Mouse (Mus musculus) MEL (cell line): ENCODE results near the gene Dlg2.

ENCODE experiments used
- BHLHE40 ChIP-seq: IDR thresholded peaks from 2 replicates; pipeline ENCODE4 v1.6.1; 2012; ENCODE audit warnings: low read depth, mild to moderate bottlenecking, inconsistent platforms, low read length, improper control_type of control experiment, borderline replicate concordance
- CTCF ChIP-seq, 3 experiments: IDR thresholded peaks in 2 of 3; conservative IDR thresholded peaks in 1 of 3; 2 replicates each; pipeline ENCODE4 v1.5.1; 2011 to 2012; ENCODE audit warnings: low read length in 3 of 3, low read depth in 2 of 3, mild to moderate bottlenecking in 2 of 3, improper control_type of control experiment in 1 of 3, inconsistent platforms in 1 of 3, mixed read lengths in 1 of 3, moderate library complexity in 1 of 3; ENCODE audit not compliant: control insufficient read depth in 1 of 3, insufficient read depth in 1 of 3, poor library complexity in 1 of 3, severe bottlenecking in 1 of 3
- GABPA ChIP-seq: IDR thresholded peaks from 2 replicates; pipeline ENCODE4 v1.6.1; 2012; ENCODE audit warnings: low read depth, mild to moderate bottlenecking, inconsistent platforms, low read length, improper control_type of control experiment, moderate library complexity
- MAZ ChIP-seq: IDR thresholded peaks from 2 replicates; pipeline ENCODE4 v1.6.1; 2012; ENCODE audit warnings: low read depth, mild to moderate bottlenecking, inconsistent platforms, low read length, improper control_type of control experiment
- MEF2A ChIP-seq: IDR thresholded peaks from 2 replicates; pipeline ENCODE4 v1.6.1; 2014; ENCODE audit warnings: low read depth, mild to moderate bottlenecking, inconsistent platforms, low read length, improper control_type of control experiment; ENCODE audit not compliant: poor library complexity, insufficient replicate concordance, severe bottlenecking; ENCODE audit errors: extremely low read depth
- POLR2A ChIP-seq, 2 experiments: IDR thresholded peaks; 2 replicates each; pipeline ENCODE4 v1.6.1; 2011 to 2012; ENCODE audit warnings: low read length in 2 of 2, mild to moderate bottlenecking in 2 of 2, control low read depth in 1 of 2, improper control_type of control experiment in 1 of 2, low read depth in 1 of 2, moderate library complexity in 1 of 2; ENCODE audit not compliant: control insufficient read depth in 1 of 2, insufficient read depth in 1 of 2, poor library complexity in 1 of 2
- TBP ChIP-seq: IDR thresholded peaks from 2 replicates; pipeline ENCODE4 v1.8.0; 2011; ENCODE audit warnings: low read depth, low read length, improper control_type of control experiment
- ZMIZ1 ChIP-seq: IDR thresholded peaks from 2 replicates; pipeline ENCODE4 v1.6.1; 2012; ENCODE audit warnings: low read depth, mild to moderate bottlenecking, inconsistent platforms, low read length, improper control_type of control experiment, moderate library complexity
- ZNF384 ChIP-seq: IDR thresholded peaks from 2 replicates; pipeline ENCODE4 v1.6.1; 2012; ENCODE audit warnings: low read depth, mild to moderate bottlenecking, inconsistent platforms, low read length, improper control_type of control experiment

GRCm38 (mm10) chr7:90703163-90703852 lies 226.8 kb downstream of the Dlg2 start:
- TF ChIP-seq ZNF384 (no peak), TBP (no peak), CTCF (IDR thresholded peaks at IDR 0.05 in 2 of 3, conservative IDR thresholded peaks at IDR 0.05 in 1 of 3; ENCODE audit: control insufficient read depth in 1 of 3, insufficient read depth in 1 of 3, low read depth in 2 of 3, low read length in 3 of 3, poor library complexity in 1 of 3, severe bottlenecking in 1 of 3) (no peak), ZMIZ1 (no peak), MAZ (no peak), GABPA (no peak), MEF2A (no peak), BHLHE40 (no peak), POLR2A (IDR thresholded peaks at IDR 0.05; ENCODE audit: control insufficient read depth in 1 of 2, insufficient read depth in 1 of 2, low read depth in 1 of 2, low read length in 2 of 2, poor library complexity in 1 of 2) (no peak)
